Mouse (Mus musculus): ENCODE data around the gene Ppp1r21. TPM values are rescaled to one million over a fixed set of nuclear protein-coding genes. Genes with fewer than 3 reads are reported as not detected.

Ppp1r21 gene
- polyA plus RNA-seq, 1 experiment from 2014 or later, result 33.8 TPM

- no peak for DNase-seq (ENCODE audit: low spot score)
Measured at GRCm38 (mm10) chr17:88613172-88613571, 83.3 kb downstream of the Ppp1r21 start.

GRCm38 (mm10) chr17:88613721-88614120 is 83.8 kb downstream of the Ppp1r21 start:
- no peak for DNase-seq (ENCODE audit: low spot score)

- no peak for DNase-seq (ENCODE audit: low spot score)
Measured at GRCm38 (mm10) chr17:88614234-88614633, 84.3 kb downstream of the Ppp1r21 start.

DNA sequence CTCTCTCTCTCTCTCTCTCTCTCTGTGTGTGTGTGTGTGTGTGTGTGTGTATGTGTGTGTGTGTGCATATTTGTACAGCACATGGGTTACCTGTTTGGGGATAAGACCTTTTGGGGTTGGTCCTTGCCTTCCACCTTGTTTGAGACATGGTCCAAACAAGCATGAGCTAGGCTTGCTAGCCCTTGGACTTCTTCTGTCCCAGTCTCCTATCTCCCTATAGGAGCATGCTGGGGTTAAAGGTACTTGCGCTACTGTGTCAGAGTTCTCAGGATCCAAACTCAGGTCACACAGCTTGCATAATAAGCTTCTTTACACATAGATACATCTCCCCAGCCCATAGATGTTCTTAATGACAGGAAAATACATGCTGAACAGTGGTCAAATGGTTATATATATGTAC is 84.8 kb downstream of the Ppp1r21 start:
- no peak for DNase-seq (ENCODE audit: low spot score)

GRCm38 (mm10) chr17:88615492-88616155 is 85.7 kb downstream of the Ppp1r21 start:
- no peak for DNase-seq (ENCODE audit: low spot score)

DNA sequence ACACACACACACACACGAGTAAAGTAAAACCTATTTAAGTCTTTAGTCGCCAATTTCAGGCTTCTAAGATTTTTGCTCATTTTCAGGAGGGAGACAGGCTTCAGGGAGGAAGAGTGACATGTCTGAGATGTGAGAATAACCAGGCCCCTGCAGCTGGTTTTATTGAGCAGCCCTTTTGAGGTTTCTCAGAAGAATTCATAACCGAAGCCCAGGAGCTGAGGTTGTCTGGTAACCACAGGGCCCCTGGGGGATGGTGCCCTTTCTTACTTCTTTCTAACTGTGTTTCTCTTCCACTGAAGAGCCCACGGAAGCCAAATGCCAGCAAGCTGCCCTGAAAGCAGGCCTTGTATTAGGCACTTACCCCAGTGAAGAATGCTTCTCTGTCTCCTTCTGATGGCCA is 91.0 kb downstream of the Ppp1r21 start:
- DNase-seq (ENCODE audit: low spot score), result peak; percentile 77

- DNase-seq (ENCODE audit: low spot score), result no peak
Measured at GRCm38 (mm10) chr17:88621374-88621773, 91.5 kb downstream of the Ppp1r21 start.

DNA sequence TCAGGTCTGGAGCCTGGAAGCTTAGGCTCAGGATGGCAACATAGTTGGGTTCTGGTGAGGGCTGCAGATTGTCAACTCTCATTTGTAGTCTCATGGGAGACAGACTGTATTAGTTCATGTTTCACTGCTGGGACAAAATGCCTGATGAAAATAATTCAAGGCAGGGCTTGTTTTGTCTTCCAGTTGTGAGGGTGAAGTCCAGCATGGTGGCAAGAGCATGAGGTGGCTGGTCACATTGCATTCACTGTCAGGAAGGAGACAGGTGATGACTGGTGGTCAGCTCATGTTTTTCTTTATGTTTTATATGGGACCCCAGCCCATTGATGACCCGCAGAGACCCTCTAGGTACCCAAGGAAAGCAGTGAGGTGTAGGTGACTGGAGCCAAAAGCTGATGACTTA is 92.8 kb downstream of the Ppp1r21 start:
- no peak for DNase-seq (ENCODE audit: low spot score)

- no peak for DNase-seq (ENCODE audit: low spot score)
Measured at GRCm38 (mm10) chr17:88624386-88624785, 94.5 kb downstream of the Ppp1r21 start.

- DNase-seq (ENCODE audit: low spot score), result no peak
Measured at GRCm38 (mm10) chr17:88625350-88625749, 95.4 kb downstream of the Ppp1r21 start.

- no peak for DNase-seq (ENCODE audit: low spot score)
Measured at GRCm38 (mm10) chr17:88625931-88626330, 96.0 kb downstream of the Ppp1r21 start.

DNA sequence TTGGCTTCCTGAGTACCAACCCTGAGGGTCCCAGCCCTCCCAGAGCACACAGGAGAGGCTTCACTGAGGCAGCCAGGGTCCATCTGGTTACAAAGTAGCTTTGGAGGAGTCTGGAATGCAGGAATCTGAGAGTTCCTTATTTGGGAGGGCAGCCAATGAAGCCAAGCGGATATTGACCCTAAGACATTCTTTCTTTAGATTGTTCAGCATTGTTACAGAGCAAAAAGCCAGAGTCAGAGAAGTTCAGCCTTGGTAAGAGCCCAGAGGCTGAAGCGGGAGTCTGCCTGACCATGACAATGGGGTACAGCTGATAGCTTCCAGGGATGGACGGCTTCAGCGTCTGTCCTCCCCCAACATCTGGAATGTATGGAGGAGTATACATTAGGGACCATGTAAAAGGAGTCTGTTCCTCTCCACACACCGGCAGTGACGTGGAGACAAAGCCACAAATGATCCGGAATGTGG is 96.5 kb downstream of the Ppp1r21 start:
- DNase-seq (ENCODE audit: low spot score), result no peak

GRCm38 (mm10) chr17:88627150-88627549 is 97.2 kb downstream of the Ppp1r21 start:
- DNase-seq (ENCODE audit: low spot score), result no peak

DNA sequence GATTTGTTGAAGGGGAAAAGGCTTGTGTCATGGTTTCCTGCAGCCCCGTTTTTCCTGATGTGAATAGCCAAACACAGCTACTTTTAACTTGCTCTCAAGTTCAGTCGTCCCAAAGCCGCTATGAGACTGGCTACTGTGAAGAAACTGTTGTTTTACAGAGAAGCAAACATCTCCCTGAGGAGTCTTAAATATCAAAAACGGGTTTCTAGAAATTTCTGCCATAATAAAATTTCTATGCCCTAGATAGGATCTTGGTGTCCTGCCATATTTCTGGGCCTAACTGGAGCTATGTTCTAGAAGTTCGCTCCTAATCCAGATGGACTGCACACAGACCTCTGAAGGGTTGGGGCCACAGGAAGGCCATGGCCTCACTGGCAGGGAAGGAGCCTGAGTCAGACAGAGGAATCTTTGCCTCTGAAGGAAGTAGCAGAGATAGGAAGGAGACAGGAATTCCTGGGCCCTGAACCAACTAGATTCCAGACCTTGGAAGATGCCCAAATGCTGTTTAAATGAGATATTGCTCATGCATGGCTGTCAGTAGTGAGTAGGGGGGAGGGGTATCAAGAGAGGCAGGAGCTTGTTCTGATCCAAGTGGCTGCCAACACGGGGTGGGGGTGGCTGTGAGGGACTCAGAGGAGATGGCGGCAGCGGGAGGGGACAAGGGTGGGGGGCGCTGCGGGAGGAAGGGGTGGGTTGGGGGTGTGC is 98.9 kb downstream of the Ppp1r21 start:
- DNase-seq (ENCODE audit: low spot score), result no peak

- no peak for DNase-seq (ENCODE audit: low spot score)
Measured at GRCm38 (mm10) chr17:88629381-88629759, 99.5 kb downstream of the Ppp1r21 start.

GRCm38 (mm10) chr17:88629931-88630553 is 100.1 kb downstream of the Ppp1r21 start:
- no peak for DNase-seq (ENCODE audit: low spot score)

GRCm38 (mm10) chr17:88630554-88630948 is 100.6 kb downstream of the Ppp1r21 start:
- no peak for DNase-seq (ENCODE audit: low spot score)

- no peak for DNase-seq (ENCODE audit: low spot score)
Measured at GRCm38 (mm10) chr17:88632631-88633030, 102.7 kb downstream of the Ppp1r21 start.

GRCm38 (mm10) chr17:88636076-88636475 is 106.2 kb downstream of the Ppp1r21 start:
- no peak for DNase-seq (ENCODE audit: low spot score)

GRCm38 (mm10) chr17:88636587-88636986 is 106.7 kb downstream of the Ppp1r21 start:
- DNase-seq (ENCODE audit: low spot score), result no peak
